Comparison of ENCODE assay signal across 22 mouse cellular contexts in genomic region chr5:83267148-83267776, GRCm38 (mm10).
DNase-seq lines count a peak whose midpoint lies in the region; ATAC-seq and TF ChIP-seq lines count a peak whose summit lies in the region.
"Had no signal": no experiment of that assay in that cellular context is flagged by ENCODE, and none has a peak within 500 bp of the region (broad histone marks: within the 10 kb centered on the region; RNA-seq: fewer than 3 reads in every experiment).

No protein-coding gene starts in this region.

- H3K27me3 ChIP-seq in embryonic facial prominence, embryonic 14.5 days (replicated peaks; ENCODE audit: control insufficient read depth, insufficient read depth, low read length) = no peaks in the 10 kb centered on the region
- no peaks in the 10 kb centered on the region for H3K27me3 ChIP-seq in embryonic facial prominence, embryonic 10.5 days (replicated peaks; ENCODE audit: low read depth, poor library complexity, severe bottlenecking)
- no peaks in the 10 kb centered on the region for H3K27me3 ChIP-seq in heart, embryonic 16.5 days (ENCODE audit: control insufficient read depth, insufficient read depth, low read length)
- H3K27me3 ChIP-seq in heart, embryonic 11.5 days (ENCODE audit: control insufficient read depth, insufficient read depth, low read length) = no peaks in the 10 kb centered on the region
- H3K27me3 ChIP-seq in lung, embryonic 14.5 days (ENCODE audit: insufficient read depth, low read length) = no peaks in the 10 kb centered on the region
- H3K27me3 ChIP-seq: forebrain, embryonic 12.5 days; hindbrain, embryonic 12.5 days had no signal

- DNase-seq in embryonic facial prominence, embryonic 14.5 days (ENCODE audit: low spot score) = peak; percentile 52
- no peak for DNase-seq in embryonic facial prominence, embryonic 10.5 days (ENCODE audit: low spot score)
- DNase-seq in lung, embryonic 14.5 days = peak; percentile 65
- DNase-seq in lung, postnatal 10 days = no peak
- DNase-seq in retina, postnatal 1 day = peak; percentile 15
- DNase-seq in retina, embryonic 14.5 days (ENCODE audit: low spot score) = no peak
- DNase-seq: adrenal gland, adult 8-10 months; adrenal gland, postnatal 36 days; B cell, adult 2 months; cerebellum, adult 2 months; cerebellum, postnatal 10 days; gastrocnemius, postnatal 10 days; heart, adult 2 months; heart, postnatal 4 days had no signal

- no peak overlapping the region for H3K4me2 ChIP-seq in embryonic facial prominence, embryonic 14.5 days (ENCODE audit: low read depth, low read length)
- H3K4me2 ChIP-seq in heart, embryonic 16.5 days (ENCODE audit: low read depth, low read length) = no peak overlapping the region
- no peak overlapping the region for H3K4me2 ChIP-seq in heart, embryonic 11.5 days
- no peak overlapping the region for H3K4me2 ChIP-seq in lung, embryonic 14.5 days
- H3K4me2 ChIP-seq: forebrain, embryonic 12.5 days; hindbrain, embryonic 12.5 days had no signal

- WGBS in embryonic facial prominence, embryonic 14.5 days = 57% methylated on average over 2 of the region's 2 CpGs
- WGBS in embryonic facial prominence, embryonic 10.5 days = 79% methylated on average over 2 of the region's 2 CpGs
- WGBS in heart, embryonic 16.5 days = 22% methylated on average over 2 of the region's 2 CpGs
- 53% methylated on average over 2 of the region's 2 CpGs for WGBS in heart, embryonic 11.5 days (ENCODE audit: insufficient replicate concordance)
- 26% methylated on average over 2 of the region's 2 CpGs for WGBS in lung, embryonic 14.5 days

- H3K36me3 ChIP-seq in embryonic facial prominence, embryonic 14.5 days (ENCODE audit: control insufficient read depth, insufficient read depth, low read length) = no peaks in the 10 kb centered on the region
- H3K36me3 ChIP-seq in embryonic facial prominence, embryonic 10.5 days (replicated peaks) = no peaks in the 10 kb centered on the region
- H3K36me3 ChIP-seq in heart, embryonic 16.5 days (ENCODE audit: control insufficient read depth, insufficient read depth) = no peaks in the 10 kb centered on the region
- H3K36me3 ChIP-seq in heart, embryonic 11.5 days (ENCODE audit: control insufficient read depth, insufficient read depth, low read length) = no peaks in the 10 kb centered on the region
- no peaks in the 10 kb centered on the region for H3K36me3 ChIP-seq in lung, embryonic 14.5 days (ENCODE audit: insufficient read depth)
- H3K36me3 ChIP-seq: forebrain, embryonic 12.5 days; G1E; hindbrain, embryonic 12.5 days had no signal

- H3K4me1 ChIP-seq in embryonic facial prominence, embryonic 14.5 days (ENCODE audit: control insufficient read depth, insufficient read depth, low read length) = no peaks in the 10 kb centered on the region
- no peaks in the 10 kb centered on the region for H3K4me1 ChIP-seq in embryonic facial prominence, embryonic 10.5 days
- peaks cover 8% of the 10 kb centered on the region for H3K4me1 ChIP-seq in heart, embryonic 16.5 days (ENCODE audit: control insufficient read depth, insufficient read depth, low read length)
- peaks cover 4% of the 10 kb centered on the region; the same call in 1 of the 2 replicates for H3K4me1 ChIP-seq in heart, embryonic 11.5 days (ENCODE audit: control insufficient read depth, insufficient read depth, low read length)
- no peaks in the 10 kb centered on the region for H3K4me1 ChIP-seq in lung, embryonic 14.5 days (ENCODE audit: insufficient read depth)
- H3K4me1 ChIP-seq: forebrain, embryonic 12.5 days; hindbrain, embryonic 12.5 days had no signal

- H3K27ac ChIP-seq in embryonic facial prominence, embryonic 14.5 days (replicated peaks; ENCODE audit: low read depth, low read length) = no peak overlapping the region
- no peak overlapping the region for H3K27ac ChIP-seq in embryonic facial prominence, embryonic 10.5 days (replicated peaks)
- H3K27ac ChIP-seq in heart, embryonic 16.5 days (ENCODE audit: low read length) = peak overlapping the region; percentile 53
- no peak overlapping the region for H3K27ac ChIP-seq in heart, embryonic 11.5 days (ENCODE audit: low read depth, low read length)
- H3K27ac ChIP-seq in lung, embryonic 14.5 days (ENCODE audit: low read depth) = peak overlapping the region; percentile 40
- H3K27ac ChIP-seq: forebrain, embryonic 12.5 days; heart, adult 2 months; hindbrain, embryonic 12.5 days had no signal

- H3K9ac ChIP-seq in embryonic facial prominence, embryonic 14.5 days (ENCODE audit: low read depth, low read length) = no peak overlapping the region
- H3K9ac ChIP-seq in heart, embryonic 16.5 days (ENCODE audit: low read length) = no peak overlapping the region
- no peak overlapping the region for H3K9ac ChIP-seq in heart, embryonic 11.5 days (ENCODE audit: low read depth, low read length)
- H3K9ac ChIP-seq in lung, embryonic 14.5 days = no peak overlapping the region
- H3K9ac ChIP-seq: forebrain, embryonic 12.5 days; hindbrain, embryonic 12.5 days had no signal

- H3K4me3 ChIP-seq in embryonic facial prominence, embryonic 14.5 days (ENCODE audit: low read depth, low read length) = no peak overlapping the region
- H3K4me3 ChIP-seq in embryonic facial prominence, embryonic 10.5 days = no peak overlapping the region
- H3K4me3 ChIP-seq in heart, embryonic 16.5 days (ENCODE audit: low read length) = no peak overlapping the region
- no peak overlapping the region for H3K4me3 ChIP-seq in heart, embryonic 11.5 days (ENCODE audit: low read depth, low read length)
- no peak overlapping the region for H3K4me3 ChIP-seq in lung, embryonic 14.5 days (ENCODE audit: low read depth, low read length)
- H3K4me3 ChIP-seq: forebrain, embryonic 12.5 days; heart, adult 2 months; hindbrain, embryonic 12.5 days had no signal

- no peaks in the 10 kb centered on the region for H3K9me3 ChIP-seq in embryonic facial prominence, embryonic 14.5 days (ENCODE audit: control insufficient read depth, low read length)
- H3K9me3 ChIP-seq in embryonic facial prominence, embryonic 10.5 days = no peaks in the 10 kb centered on the region
- no peaks in the 10 kb centered on the region for H3K9me3 ChIP-seq in heart, embryonic 16.5 days (replicated peaks; ENCODE audit: control insufficient read depth, low read length)
- no peaks in the 10 kb centered on the region for H3K9me3 ChIP-seq in heart, embryonic 11.5 days (replicated peaks; ENCODE audit: control insufficient read depth, low read length)
- no peaks in the 10 kb centered on the region for H3K9me3 ChIP-seq in lung, embryonic 14.5 days (ENCODE audit: low read depth, low read length)
- H3K9me3 ChIP-seq: forebrain, embryonic 12.5 days; hindbrain, embryonic 12.5 days had no signal

- ATAC-seq in embryonic facial prominence, embryonic 14.5 days (ENCODE audit: low read depth) = peak; percentile 41; the same call in 1 of the 2 replicates
- ATAC-seq in heart, embryonic 16.5 days (replicated peaks; ENCODE audit: extremely low read depth, insufficient read depth, low FRiP score) = no peak
- ATAC-seq in heart, embryonic 11.5 days (replicated peaks; ENCODE audit: insufficient number of reproducible peaks, low FRiP score, low TSS enrichment) = no peak
- peak; percentile 66; the same call in 1 of the 2 replicates for ATAC-seq in lung, embryonic 14.5 days (ENCODE audit: insufficient read depth)
- ATAC-seq: CD4-positive, CD25-positive, alpha-beta regulatory T cell, adult 4 months; forebrain, embryonic 16.5 days; hindbrain, embryonic 16.5 days had no signal

- no peak for TF ChIP-seq CTCF in lung, embryonic 14.5 days (IDR thresholded peaks at IDR 0.05; ENCODE audit: low read depth)

Comparison
In these comparisons a context has a peak if more than half of its experiments do, and no peak if none do; other contexts are left out.
1. DNase-seq: peak in embryonic facial prominence, embryonic 14.5 days (single experiment), lung, embryonic 14.5 days (single experiment) and retina, postnatal 1 day (single experiment); none in embryonic facial prominence, embryonic 10.5 days (single experiment), lung, postnatal 10 days (single experiment) and retina, embryonic 14.5 days (single experiment).
2. H3K27ac ChIP-seq: peak in heart, embryonic 16.5 days (single experiment) and lung, embryonic 14.5 days (single experiment); none in embryonic facial prominence, embryonic 14.5 days (single experiment), embryonic facial prominence, embryonic 10.5 days (single experiment) and heart, embryonic 11.5 days (single experiment).
3. ATAC-seq: peak in embryonic facial prominence, embryonic 14.5 days (single experiment) and lung, embryonic 14.5 days (single experiment); none in heart, embryonic 16.5 days (single experiment) and heart, embryonic 11.5 days (single experiment).